Mouse (Mus musculus): Measurements from ENCODE around the gene Cramp1l. TPM values are rescaled to one million over a fixed set of nuclear protein-coding genes. Genes with fewer than 3 reads are reported as not detected.

The Cramp1l gene
- polyA plus RNA-seq (2015; fragmentation: Nextera tagmentation; extraction: Ambion mirVana) = 6.3 and 7.1 TPM in 2 replicates

DNA sequence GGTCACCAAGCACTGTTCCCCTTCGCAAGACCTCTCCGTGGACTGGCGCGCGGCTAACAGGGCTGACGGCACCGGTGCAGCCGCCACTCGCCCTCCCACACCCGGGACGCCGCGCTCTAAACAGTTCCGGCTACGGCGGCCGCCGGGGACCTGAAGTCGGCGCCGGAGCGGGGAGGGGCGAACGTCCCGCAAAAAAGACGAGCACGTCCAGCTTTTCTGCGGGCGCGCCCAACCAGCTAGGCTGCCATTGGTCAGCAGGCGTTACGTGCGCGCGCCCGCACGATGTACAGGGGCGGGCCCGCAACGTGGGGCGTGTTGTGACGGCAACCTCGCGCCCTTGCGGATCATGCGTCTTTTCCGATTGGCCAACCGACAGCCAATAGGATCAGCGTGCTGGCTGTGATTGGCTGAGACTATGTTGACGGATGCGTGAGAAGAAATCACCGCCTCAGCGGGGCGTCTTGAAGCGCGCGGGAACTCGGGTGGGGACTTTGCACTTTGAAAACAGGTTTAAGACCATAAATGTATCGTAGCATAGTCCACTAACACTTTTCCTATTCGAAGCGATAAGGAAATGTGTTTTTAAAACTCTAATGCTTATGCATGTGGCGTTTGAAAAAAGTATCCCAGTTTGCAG, at the start of gene Cramp1l, which contains the start of gene Ift140:
Gene Cramp1l, minus strand, starts transcription at position 134 of the 637 bp plus-strand sequence.
Gene Ift140, plus strand, starts transcription at position 431 of the 637 bp plus-strand sequence.
- Histone ChIP-seq H3K9me3 (no peaks in the 10 kb centered on the region), H3K4me1 (peaks cover 46% of the 10 kb centered on the region), H3K4me2 (peak within 1 kb of the TSS; percentile 99), H3K9ac (peak within 1 kb of the TSS; percentile 91), H3K36me3 (replicated peaks) (peaks cover 12% of the 10 kb centered on the region), H3K27ac (peak within 1 kb of the TSS; percentile 84), H3K4me3 (peak within 1 kb of the TSS; percentile 86), H3K27me3 (replicated peaks) (no peaks in the 10 kb centered on the region)
- ATAC-seq (replicated peaks) = peak; percentile 99
- WGBS = under 1% methylated on average over 61 of the region's 62 CpGs

DNA sequence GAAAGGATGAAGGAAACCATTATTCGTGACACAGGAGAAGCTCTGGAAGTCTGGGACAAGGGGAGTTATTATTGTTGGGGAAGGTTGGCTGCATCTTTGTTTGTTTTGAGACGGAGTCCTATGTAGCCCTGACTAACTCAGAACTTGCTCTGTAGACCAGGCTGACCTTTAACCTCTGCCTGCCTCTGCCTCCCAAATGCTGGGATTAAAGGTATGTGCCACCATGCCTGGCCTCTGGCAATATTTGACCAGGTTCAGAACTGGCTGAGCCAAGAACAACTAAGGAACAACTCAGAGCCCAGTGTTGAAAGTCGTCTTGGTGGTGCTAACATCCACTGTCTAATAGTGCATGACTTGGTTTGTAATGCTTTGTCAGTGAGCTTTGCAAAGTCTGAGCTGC, 49.6 kb upstream of the Cramp1l start:
- WGBS = 90% methylated on average over 3 of the region's 3 CpGs
- Histone ChIP-seq H3K9ac (no peak overlapping the region), H3K27ac (no peak overlapping the region), H3K36me3 (replicated peaks) (no peaks in the 10 kb centered on the region), H3K4me3 (no peak overlapping the region), H3K4me1 (no peaks in the 10 kb centered on the region), H3K4me2 (no peak overlapping the region), H3K27me3 (replicated peaks) (no peaks in the 10 kb centered on the region), H3K9me3 (no peaks in the 10 kb centered on the region)
- no peak for ATAC-seq (replicated peaks)

DNA sequence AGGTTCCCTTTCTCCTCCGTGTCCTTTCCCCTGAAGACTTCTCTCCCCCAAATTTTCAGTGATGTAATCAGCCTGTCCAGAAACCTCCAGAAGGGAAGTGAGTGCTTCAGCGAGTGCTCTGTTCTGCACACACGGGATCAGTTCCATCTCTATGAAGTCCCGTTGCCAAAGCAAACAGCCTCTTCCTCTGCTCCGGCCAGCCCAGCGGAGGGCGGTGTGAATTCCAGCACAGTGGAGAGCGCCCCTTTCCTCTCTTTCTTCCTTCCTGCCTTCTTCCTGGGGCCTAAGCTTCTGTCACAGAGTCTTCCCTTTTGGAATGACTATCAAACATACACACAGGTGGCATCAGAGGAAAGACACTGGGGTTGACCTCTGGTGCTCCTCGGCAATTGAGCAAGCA, 48.8 kb upstream of the Cramp1l start:
- WGBS = 80% methylated on average over 9 of the region's 9 CpGs
- no peaks in the 10 kb centered on the region for H3K27me3 ChIP-seq (replicated peaks)

DNA sequence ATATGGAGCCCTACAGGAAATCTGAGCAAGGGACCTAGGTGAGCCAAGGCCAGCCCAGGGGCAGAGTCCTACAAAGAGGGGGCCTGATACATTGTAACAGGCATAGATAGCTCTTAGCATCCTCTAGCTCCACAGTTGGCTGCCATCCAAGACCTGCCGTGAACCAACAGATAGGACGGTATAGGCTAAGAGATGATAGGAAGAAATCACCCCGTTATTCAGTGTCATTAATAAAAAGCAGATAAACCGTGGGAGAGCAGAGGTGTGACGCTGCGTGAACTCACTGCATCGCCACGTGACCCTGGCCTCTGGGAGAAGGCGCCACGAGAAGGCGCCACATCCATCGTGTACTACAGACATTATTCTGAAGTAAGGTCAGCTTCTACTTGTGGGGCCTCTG, 48.3 kb upstream of the Cramp1l start:
- Histone ChIP-seq H3K4me3 (no peak overlapping the region), H3K27ac (no peak overlapping the region), H3K27me3 (replicated peaks) (no peaks in the 10 kb centered on the region), H3K9ac (no peak overlapping the region), H3K4me1 (no peaks in the 10 kb centered on the region), H3K36me3 (replicated peaks) (no peaks in the 10 kb centered on the region), H3K4me2 (no peak overlapping the region), H3K9me3 (no peaks in the 10 kb centered on the region)
- ATAC-seq (replicated peaks) = no peak
- WGBS = 86% methylated on average over 12 of the region's 12 CpGs

More for the DNA sequence above, 48.8 kb upstream of the Cramp1l start:
- no peak overlapping the region for H3K27ac ChIP-seq
- no peak overlapping the region for H3K9ac ChIP-seq
- H3K4me1 ChIP-seq = no peaks in the 10 kb centered on the region
- no peaks in the 10 kb centered on the region for H3K9me3 ChIP-seq
- ATAC-seq (replicated peaks) = no peak
- H3K4me3 ChIP-seq = no peak overlapping the region
- no peak overlapping the region for H3K4me2 ChIP-seq
- no peaks in the 10 kb centered on the region for H3K36me3 ChIP-seq (replicated peaks)

GRCm38 (mm10) chr17:25063261-25063660, 47.7 kb upstream of the Cramp1l start:
- no peak overlapping the region for H3K4me2 ChIP-seq
- WGBS = 74% methylated on average over 4 of the region's 4 CpGs
- ATAC-seq (replicated peaks) = no peak

GRCm38 (mm10) chr17:25057041-25057440, 41.5 kb upstream of the Cramp1l start:
- Histone ChIP-seq H3K27ac (no peak overlapping the region), H3K9ac (no peak overlapping the region), H3K4me1 (no peaks in the 10 kb centered on the region), H3K4me2 (no peak overlapping the region), H3K4me3 (no peak overlapping the region), H3K9me3 (no peaks in the 10 kb centered on the region), H3K27me3 (replicated peaks) (no peaks in the 10 kb centered on the region), H3K36me3 (replicated peaks) (peaks cover 23% of the 10 kb centered on the region; the same call in 1 of the 2 replicates)
- 93% methylated on average over 6 of the region's 6 CpGs for WGBS
- ATAC-seq (replicated peaks) = no peak

More at GRCm38 (mm10) chr17:25063261-25063660, 47.7 kb upstream of the Cramp1l start:
- no peaks in the 10 kb centered on the region for H3K27me3 ChIP-seq (replicated peaks)
- no peaks in the 10 kb centered on the region for H3K9me3 ChIP-seq
- no peak overlapping the region for H3K9ac ChIP-seq
- no peak overlapping the region for H3K4me3 ChIP-seq
- no peak overlapping the region for H3K27ac ChIP-seq
- H3K4me1 ChIP-seq = no peaks in the 10 kb centered on the region
- no peaks in the 10 kb centered on the region for H3K36me3 ChIP-seq (replicated peaks)

DNA sequence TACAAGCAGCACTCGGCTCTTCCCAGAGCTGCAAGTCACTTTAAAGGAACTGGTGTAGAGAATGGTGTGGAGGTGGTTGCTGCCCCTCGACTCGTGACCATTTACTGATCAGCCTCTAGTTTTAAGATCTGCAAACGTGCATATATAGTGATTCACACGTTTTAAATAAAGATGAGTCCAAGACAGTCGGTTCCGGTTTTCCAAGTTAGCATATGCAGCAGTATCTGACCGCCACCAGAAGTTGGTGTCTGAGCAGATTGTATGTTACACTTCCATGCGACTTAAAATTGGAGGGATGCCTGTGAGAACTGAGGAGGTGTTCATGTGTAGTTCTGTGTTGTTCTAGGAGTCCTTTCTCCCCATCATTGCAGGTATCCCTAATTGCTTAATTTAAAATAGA, 37.7 kb upstream of the Cramp1l start:
- Histone ChIP-seq H3K4me2 (no peak overlapping the region), H3K9ac (no peak overlapping the region), H3K36me3 (replicated peaks) (peaks cover 29% of the 10 kb centered on the region; the same call in 1 of the 2 replicates), H3K27ac (no peak overlapping the region), H3K4me1 (no peaks in the 10 kb centered on the region), H3K9me3 (no peaks in the 10 kb centered on the region), H3K27me3 (replicated peaks) (no peaks in the 10 kb centered on the region), H3K4me3 (no peak overlapping the region)
- WGBS = 87% methylated on average over 9 of the region's 9 CpGs
- ATAC-seq (replicated peaks) = no peak

GRCm38 (mm10) chr17:25047143-25047542, 31.6 kb upstream of the Cramp1l start:
- H3K4me1 ChIP-seq = no peaks in the 10 kb centered on the region
- no peaks in the 10 kb centered on the region for H3K9me3 ChIP-seq
- H3K36me3 ChIP-seq (replicated peaks) = peaks cover 12% of the 10 kb centered on the region; the same call in 1 of the 2 replicates
- no peak overlapping the region for H3K9ac ChIP-seq
- no peak overlapping the region for H3K4me3 ChIP-seq
- ATAC-seq (replicated peaks) = no peak
- H3K27me3 ChIP-seq (replicated peaks) = no peaks in the 10 kb centered on the region
- no peak overlapping the region for H3K27ac ChIP-seq
- 92% methylated on average over 6 of the region's 6 CpGs for WGBS
- H3K4me2 ChIP-seq = no peak overlapping the region

GRCm38 (mm10) chr17:25045281-25045680, 29.7 kb upstream of the Cramp1l start:
- WGBS = 89% methylated on average over 4 of the region's 4 CpGs
- Histone ChIP-seq H3K9me3 (no peaks in the 10 kb centered on the region), H3K36me3 (replicated peaks) (peaks cover 6% of the 10 kb centered on the region; the same call in 1 of the 2 replicates), H3K27me3 (replicated peaks) (no peaks in the 10 kb centered on the region), H3K9ac (no peak overlapping the region), H3K4me1 (no peaks in the 10 kb centered on the region), H3K27ac (no peak overlapping the region), H3K4me3 (no peak overlapping the region), H3K4me2 (no peak overlapping the region)
- no peak for ATAC-seq (replicated peaks)

GRCm38 (mm10) chr17:25044879-25045278, 29.3 kb upstream of the Cramp1l start:
- no peak overlapping the region for H3K4me2 ChIP-seq
- no peak overlapping the region for H3K9ac ChIP-seq
- peaks cover 6% of the 10 kb centered on the region; the same call in 1 of the 2 replicates for H3K36me3 ChIP-seq (replicated peaks)
- no peaks in the 10 kb centered on the region for H3K4me1 ChIP-seq
- 75% methylated on average over 7 of the region's 7 CpGs for WGBS
- H3K27me3 ChIP-seq (replicated peaks) = no peaks in the 10 kb centered on the region
- no peak overlapping the region for H3K4me3 ChIP-seq
- H3K9me3 ChIP-seq = no peaks in the 10 kb centered on the region
- no peak overlapping the region for H3K27ac ChIP-seq
- no peak for ATAC-seq (replicated peaks)

DNA sequence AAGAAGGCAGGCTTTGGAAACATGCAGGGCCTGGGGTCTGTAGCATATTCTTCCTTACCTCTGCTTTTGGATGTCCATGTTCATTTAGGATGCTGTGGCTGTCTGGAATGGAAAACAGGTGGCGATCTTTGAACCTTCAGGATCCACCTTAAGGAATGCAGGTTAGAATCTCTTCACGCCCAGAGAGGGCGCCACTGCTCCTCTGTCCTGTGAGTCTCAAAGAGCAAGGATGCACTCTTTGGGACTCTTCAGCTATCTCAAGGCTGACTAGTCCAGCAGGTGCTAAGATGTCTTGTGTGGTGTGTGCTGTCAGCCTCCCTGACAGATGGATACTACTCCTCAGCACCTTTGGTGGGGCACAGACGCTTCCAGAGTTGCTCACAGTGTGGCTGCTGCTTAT, 20.6 kb upstream of the Cramp1l start:
- no peaks in the 10 kb centered on the region for H3K27me3 ChIP-seq (replicated peaks)
- no peak overlapping the region for H3K4me2 ChIP-seq
- H3K27ac ChIP-seq = no peak overlapping the region
- H3K4me3 ChIP-seq = no peak overlapping the region
- no peak overlapping the region for H3K9ac ChIP-seq
- no peaks in the 10 kb centered on the region for H3K4me1 ChIP-seq
- no peaks in the 10 kb centered on the region for H3K9me3 ChIP-seq
- H3K36me3 ChIP-seq (replicated peaks) = peaks cover 18% of the 10 kb centered on the region; the same call in 1 of the 2 replicates
- ATAC-seq (replicated peaks) = no peak
- 65% methylated on average over 4 of the region's 4 CpGs for WGBS

DNA sequence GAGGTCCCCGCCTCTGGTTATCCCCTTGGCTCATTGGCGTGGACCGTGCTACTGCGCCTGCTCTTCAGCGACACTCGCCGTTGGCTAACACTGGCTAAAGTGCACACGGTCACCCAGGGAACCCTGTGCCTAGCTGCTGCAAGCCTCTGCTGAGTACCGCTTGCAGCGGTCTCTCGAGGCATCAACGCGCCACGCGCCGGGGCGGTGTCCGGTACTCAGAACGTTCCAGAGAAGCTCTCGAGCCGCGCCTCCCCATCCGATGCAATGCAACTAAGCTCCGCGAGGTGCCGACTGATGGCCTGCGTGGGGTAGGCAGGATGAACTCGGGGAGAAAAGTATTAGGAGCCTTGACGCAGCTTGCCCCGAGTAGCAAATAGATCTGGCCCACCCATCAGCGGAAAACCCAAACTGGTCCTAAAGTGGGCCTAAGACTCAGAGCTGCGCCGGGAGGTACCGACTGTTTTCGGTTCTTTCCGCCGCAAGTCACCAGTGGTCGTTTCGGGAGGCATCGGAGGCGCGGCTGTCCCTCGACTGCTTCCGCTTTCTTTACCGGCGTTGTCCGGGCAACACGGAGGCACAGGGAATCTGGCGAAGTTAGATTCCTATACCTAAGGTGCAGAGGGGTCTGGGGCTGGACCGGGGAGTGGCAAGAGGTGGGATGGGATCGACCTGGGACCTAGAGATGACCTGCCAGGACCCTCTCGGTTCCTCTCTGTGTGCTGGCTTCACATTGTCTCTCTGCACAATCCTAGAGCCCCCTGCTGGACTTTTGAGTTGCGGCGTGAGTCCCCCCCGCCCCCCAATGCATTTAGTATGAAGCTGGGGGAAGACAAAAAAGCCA, 924 bp upstream of the Cramp1l start:
- peak overlapping the region; percentile 80 for H3K27ac ChIP-seq
- WGBS = under 1% methylated on average over 55 of the region's 55 CpGs
- peak; percentile 94 for ATAC-seq (replicated peaks)

More for the DNA sequence above, 924 bp upstream of the Cramp1l start:
- Histone ChIP-seq H3K4me3 (peak overlapping the region; percentile 86), H3K36me3 (replicated peaks) (peaks cover 11% of the 10 kb centered on the region), H3K4me1 (peaks cover 43% of the 10 kb centered on the region), H3K9me3 (no peaks in the 10 kb centered on the region), H3K27me3 (replicated peaks) (no peaks in the 10 kb centered on the region), H3K4me2 (peak overlapping the region; percentile 99), H3K9ac (peak overlapping the region; percentile 57)

Measured in midbrain, embryonic 15.5 days (tissue).